Mouse (Mus musculus) midbrain, embryonic 13.5 days (tissue): ENCODE data around the gene Mrgpre. TPM values are rescaled to one million over a fixed set of nuclear protein-coding genes. Genes with fewer than 3 reads are reported as not detected.

ENCODE experiments used
- ATAC-seq: fragments of 200-750 bp; cut with Nextera tagmentation; 2 replicates; pipeline ENCODE4 v1.8.0; 2017; ENCODE audit warnings: mild to moderate bottlenecking, moderate TSS enrichment, moderate library complexity
- H3K27ac ChIP-seq: fragments of 300-500 bp; sonication (generic); 2 replicates; pipeline ENCODE4 v1.5.1; 2015; ENCODE audit warnings: inconsistent platforms, mild to moderate bottlenecking, moderate library complexity
- H3K27me3 ChIP-seq: fragments of 300-500 bp; sonication (generic); 2 replicates; pipeline ENCODE4 v1.6.1; 2015; ENCODE audit warnings: mild to moderate bottlenecking, inconsistent platforms
- H3K36me3 ChIP-seq: fragments of 300-500 bp; sonication (generic); 2 replicates; pipeline ENCODE4 v1.6.1; 2015; ENCODE audit warnings: mild to moderate bottlenecking, inconsistent platforms
- H3K4me1 ChIP-seq: fragments of 300-500 bp; sonication (generic); replicated peaks from 2 replicates; pipeline ENCODE4 v1.6.1; 2015; ENCODE audit warnings: inconsistent platforms
- H3K4me2 ChIP-seq: fragments of 300-500 bp; sonication (generic); replicated peaks from 2 replicates; pipeline ENCODE4 v1.6.1; 2015; ENCODE audit warnings: moderate library complexity, mild to moderate bottlenecking, inconsistent platforms
- H3K4me3 ChIP-seq: fragments of 300-500 bp; sonication (generic); replicated peaks from 2 replicates; pipeline ENCODE4 v1.5.1; 2015; ENCODE audit warnings: mild to moderate bottlenecking, inconsistent platforms
- H3K9ac ChIP-seq: fragments of 300-500 bp; sonication (generic); replicated peaks from 2 replicates; pipeline ENCODE4 v1.6.1; 2015; ENCODE audit warnings: mild to moderate bottlenecking, inconsistent platforms
- H3K9me3 ChIP-seq: fragments of 300-500 bp; sonication (generic); 2 replicates; pipeline ENCODE4 v1.6.1; 2016; ENCODE audit warnings: mild to moderate bottlenecking, inconsistent platforms
- WGBS: fragments of 180-500 bp; shearing (Covaris S2); methylation state at CpG from one replicate; pipeline ENCODE4 v1.1.7; 2015; 5-methylcytosine and 5-hydroxymethylcytosine counted together
- polyA plus RNA-seq: library from polyadenylated mRNA; unstranded; fragments of >200 nt; fragmentation: Nextera tagmentation; extraction: Ambion mirVana; gene quantifications from 2 replicates; pipeline ENCODE4 v1.2.1, GENCODE M21; 2015

Mrgpre gene
- polyA plus RNA-seq, 1 experiment from 2014 or later: 3.8 TPM

- H3K27ac ChIP-seq: no peak overlapping the region
- H3K9me3 ChIP-seq: no peaks in the 10 kb centered on the region
- H3K4me1 ChIP-seq: peaks cover 17% of the 10 kb centered on the region
- 77% methylated on average over 4 of the region's 4 CpGs for WGBS
- H3K4me2 ChIP-seq: no peak overlapping the region
- H3K9ac ChIP-seq: no peak overlapping the region
- no peaks in the 10 kb centered on the region for H3K36me3 ChIP-seq
- peaks cover 20% of the 10 kb centered on the region for H3K27me3 ChIP-seq
- no peak overlapping the region for H3K4me3 ChIP-seq
- ATAC-seq: no peak
Measured at GRCm38 (mm10) chr7:143752056-143752455, 32.2 kb downstream of the Mrgpre start.

- no peak for ATAC-seq
- Histone ChIP-seq H3K4me2 (no peak overlapping the region), H3K4me3 (no peak overlapping the region), H3K9ac (no peak overlapping the region), H3K27me3 (peaks cover 19% of the 10 kb centered on the region), H3K36me3 (no peaks in the 10 kb centered on the region), H3K4me1 (peaks cover 10% of the 10 kb centered on the region), H3K27ac (no peak overlapping the region), H3K9me3 (no peaks in the 10 kb centered on the region)
- WGBS: 67% methylated on average over 1 of the region's 1 CpGs
Measured at GRCm38 (mm10) chr7:143751380-143751779, 32.9 kb downstream of the Mrgpre start.

GRCm38 (mm10) chr7:143749045-143749444, 35.3 kb downstream of the Mrgpre start:
- Histone ChIP-seq H3K27ac (no peak overlapping the region), H3K36me3 (no peaks in the 10 kb centered on the region)

GRCm38 (mm10) chr7:143748041-143748868, 36.0 kb downstream of the Mrgpre start:
- peaks cover 9% of the 10 kb centered on the region; the same call in 1 of the 2 replicates for H3K4me1 ChIP-seq
- no peaks in the 10 kb centered on the region for H3K36me3 ChIP-seq
- no peaks in the 10 kb centered on the region for H3K27me3 ChIP-seq
- peak; percentile 90 for ATAC-seq
- no peaks in the 10 kb centered on the region for H3K9me3 ChIP-seq
- H3K4me2 ChIP-seq: peak overlapping the region; percentile 47
- WGBS: 4% methylated on average over 16 of the region's 16 CpGs
- peak overlapping the region; percentile 23; the same call in 1 of the 2 replicates for H3K4me3 ChIP-seq
- H3K27ac ChIP-seq: peak overlapping the region; percentile 65
- peak overlapping the region; percentile 36; the same call in 1 of the 2 replicates for H3K9ac ChIP-seq

More at GRCm38 (mm10) chr7:143749045-143749444, 35.3 kb downstream of the Mrgpre start:
- no peaks in the 10 kb centered on the region for H3K9me3 ChIP-seq
- no peaks in the 10 kb centered on the region for H3K27me3 ChIP-seq
- H3K4me2 ChIP-seq: no peak overlapping the region
- H3K4me3 ChIP-seq: no peak overlapping the region
- 69% methylated on average over 3 of the region's 3 CpGs for WGBS
- peak; percentile 56; the same call in 1 of the 2 replicates for ATAC-seq
- peaks cover 9% of the 10 kb centered on the region; the same call in 1 of the 2 replicates for H3K4me1 ChIP-seq
- no peak overlapping the region for H3K9ac ChIP-seq

GRCm38 (mm10) chr7:143740653-143741052, 43.6 kb downstream of the Mrgpre start:
- H3K27ac ChIP-seq: peak overlapping the region; percentile 69; the same call in 1 of the 2 replicates

GRCm38 (mm10) chr7:143739511-143740461, 44.5 kb downstream of the Mrgpre start:
- 2% methylated on average over 35 of the region's 38 CpGs for WGBS
- peak; percentile 95 for ATAC-seq
- peak overlapping the region; percentile 80 for H3K4me3 ChIP-seq
- H3K9me3 ChIP-seq: no peaks in the 10 kb centered on the region
- peaks cover 7% of the 10 kb centered on the region; the same call in 1 of the 2 replicates for H3K27me3 ChIP-seq
- 0 out of 2 replicates have a peak, but pooled peaks cover 2% of the 10 kb centered on the region for H3K36me3 ChIP-seq
- peak overlapping the region; percentile 95 for H3K9ac ChIP-seq
- H3K4me2 ChIP-seq: peak overlapping the region; percentile 88
- peak overlapping the region; percentile 69 for H3K27ac ChIP-seq
- H3K4me1 ChIP-seq: peaks cover 36% of the 10 kb centered on the region

More at GRCm38 (mm10) chr7:143740653-143741052, 43.6 kb downstream of the Mrgpre start:
- Histone ChIP-seq H3K4me2 (peak overlapping the region; percentile 88), H3K36me3 (no peaks in the 10 kb centered on the region), H3K4me1 (peaks cover 36% of the 10 kb centered on the region), H3K9ac (peak overlapping the region; percentile 95), H3K4me3 (peak overlapping the region; percentile 80), H3K9me3 (no peaks in the 10 kb centered on the region), H3K27me3 (peaks cover 7% of the 10 kb centered on the region; the same call in 1 of the 2 replicates)
- WGBS: 36% methylated on average over 2 of the region's 2 CpGs
- ATAC-seq: peak; percentile 49; the same call in 1 of the 2 replicates

GRCm38 (mm10) chr7:143738601-143739006, 45.7 kb downstream of the Mrgpre start:
- peak overlapping the region; percentile 95 for H3K9ac ChIP-seq
- peak overlapping the region; percentile 88 for H3K4me2 ChIP-seq
- peaks cover 8% of the 10 kb centered on the region; the same call in 1 of the 2 replicates for H3K36me3 ChIP-seq
- H3K27me3 ChIP-seq: peaks cover 7% of the 10 kb centered on the region; the same call in 1 of the 2 replicates
- H3K4me3 ChIP-seq: peak overlapping the region; percentile 80
- H3K27ac ChIP-seq: peak overlapping the region; percentile 69
- H3K9me3 ChIP-seq: no peaks in the 10 kb centered on the region
- no peak for ATAC-seq
- WGBS: 27% methylated on average over 5 of the region's 5 CpGs
- peaks cover 36% of the 10 kb centered on the region for H3K4me1 ChIP-seq

GRCm38 (mm10) chr7:143738194-143738593, 46.1 kb downstream of the Mrgpre start:
- 77% methylated on average over 6 of the region's 6 CpGs for WGBS
- peak overlapping the region; percentile 80 for H3K4me3 ChIP-seq
- H3K36me3 ChIP-seq: peaks cover 12% of the 10 kb centered on the region; the same call in 1 of the 2 replicates
- ATAC-seq: no peak
- peak overlapping the region; percentile 69 for H3K27ac ChIP-seq
- H3K27me3 ChIP-seq: peaks cover 7% of the 10 kb centered on the region; the same call in 1 of the 2 replicates
- H3K4me1 ChIP-seq: peaks cover 36% of the 10 kb centered on the region
- H3K9ac ChIP-seq: peak overlapping the region; percentile 95
- H3K9me3 ChIP-seq: no peaks in the 10 kb centered on the region
- peak overlapping the region; percentile 88 for H3K4me2 ChIP-seq

- no peak for ATAC-seq
- H3K36me3 ChIP-seq: peaks cover 15% of the 10 kb centered on the region; the same call in 1 of the 2 replicates
- no peak overlapping the region for H3K4me3 ChIP-seq
- no peak overlapping the region for H3K27ac ChIP-seq
- no peaks in the 10 kb centered on the region for H3K27me3 ChIP-seq
- 87% methylated on average over 4 of the region's 4 CpGs for WGBS
- peaks cover 18% of the 10 kb centered on the region for H3K4me1 ChIP-seq
- no peaks in the 10 kb centered on the region for H3K9me3 ChIP-seq
- H3K9ac ChIP-seq: no peak overlapping the region
- no peak overlapping the region for H3K4me2 ChIP-seq
Measured at GRCm38 (mm10) chr7:143733746-143734145, 50.6 kb downstream of the Mrgpre start.

- H3K4me2 ChIP-seq: no peak overlapping the region
- no peak for ATAC-seq
- H3K9me3 ChIP-seq: no peaks in the 10 kb centered on the region
- H3K4me1 ChIP-seq: peaks cover 4% of the 10 kb centered on the region; the same call in 1 of the 2 replicates
- no peak overlapping the region for H3K27ac ChIP-seq
- H3K36me3 ChIP-seq: peaks cover 14% of the 10 kb centered on the region; the same call in 1 of the 2 replicates
- 85% methylated on average over 10 of the region's 10 CpGs for WGBS
- no peak overlapping the region for H3K9ac ChIP-seq
- H3K4me3 ChIP-seq: no peak overlapping the region
- no peaks in the 10 kb centered on the region for H3K27me3 ChIP-seq
Measured at GRCm38 (mm10) chr7:143729886-143730285, 54.4 kb downstream of the Mrgpre start.
